Mouse (Mus musculus) kidney, postnatal 0 days (tissue): ENCODE results near the gene Kcnk18. TPM values are rescaled to one million over a fixed set of nuclear protein-coding genes. Genes with fewer than 3 reads are reported as not detected.

Experiments
- ATAC-seq: fragments of 200-750 bp; cut with Nextera tagmentation; replicated peaks from 2 replicates; pipeline ENCODE4 v1.8.0; 2017; ENCODE audit warnings: low read depth, moderate number of reproducible peaks, moderate TSS enrichment, moderate library complexity; ENCODE audit not compliant: low FRiP score
- DNase-seq: peaks from one replicate; pipeline ENCODE4 v3.0.0-alpha.2; 2016; ENCODE audit warnings: low spot score
- H3K27ac ChIP-seq: fragments of 300-500 bp; sonication (generic); 2 replicates; pipeline ENCODE4 v1.5.1; 2014; ENCODE audit warnings: mild to moderate bottlenecking
- H3K27me3 ChIP-seq: fragments of 300-500 bp; sonication (generic); 2 replicates; pipeline ENCODE4 v1.6.1; 2014; ENCODE audit warnings: low read length, mixed read lengths; ENCODE audit not compliant: insufficient read depth
- H3K36me3 ChIP-seq: fragments of 300-500 bp; sonication (generic); 2 replicates; pipeline ENCODE4 v1.6.1; 2014; ENCODE audit warnings: low read length, mixed read lengths; ENCODE audit not compliant: insufficient read depth
- H3K4me1 ChIP-seq: fragments of 300-500 bp; sonication (generic); replicated peaks from 2 replicates; pipeline ENCODE4 v1.6.1; 2014; ENCODE audit warnings: antibody characterized with exemption, low read length, mixed read lengths; ENCODE audit not compliant: insufficient read depth
- H3K4me2 ChIP-seq: fragments of 300-500 bp; sonication (generic); 2 replicates; pipeline ENCODE4 v1.6.1; 2014; ENCODE audit warnings: mild to moderate bottlenecking, low read length, moderate library complexity, mixed read lengths
- H3K4me3 ChIP-seq: fragments of 300-500 bp; sonication (generic); replicated peaks from 2 replicates; pipeline ENCODE4 v1.5.1; 2014; ENCODE audit warnings: low read depth, low read length
- H3K9ac ChIP-seq: fragments of 300-500 bp; sonication (generic); 2 replicates; pipeline ENCODE4 v1.6.1; 2014; ENCODE audit warnings: low read depth, low read length
- H3K9me3 ChIP-seq: fragments of 300-500 bp; sonication (generic); replicated peaks from 2 replicates; pipeline ENCODE4 v1.6.1; 2016; ENCODE audit warnings: low read length, inconsistent platforms, mixed read lengths
- CTCF ChIP-seq: IDR thresholded peaks from 2 replicates; pipeline ENCODE4 v1.5.1; 2016; ENCODE audit warnings: antibody characterized with exemption, low read depth, mild to moderate bottlenecking, moderate library complexity
- whole genome bisulfite sequencing: fragments of 180-500 bp; shearing (Covaris S2); extraction: QIAGEN DNeasy Blood & Tissue Kit; methylation state at CpG from one replicate; pipeline ENCODE4 v1.1.7; 2014; 5-methylcytosine and 5-hydroxymethylcytosine counted together
- polyA plus RNA-seq: library from polyadenylated mRNA; unstranded; fragments of >200 nt; fragmentation: Nextera tagmentation; extraction: Ambion mirVana; gene quantifications from 2 replicates; pipeline ENCODE4 v1.2.1, GENCODE M21; 2015

The Kcnk18 gene
- polyA plus RNA-seq, 1 experiment from 2014 or later = not detected

DNA sequence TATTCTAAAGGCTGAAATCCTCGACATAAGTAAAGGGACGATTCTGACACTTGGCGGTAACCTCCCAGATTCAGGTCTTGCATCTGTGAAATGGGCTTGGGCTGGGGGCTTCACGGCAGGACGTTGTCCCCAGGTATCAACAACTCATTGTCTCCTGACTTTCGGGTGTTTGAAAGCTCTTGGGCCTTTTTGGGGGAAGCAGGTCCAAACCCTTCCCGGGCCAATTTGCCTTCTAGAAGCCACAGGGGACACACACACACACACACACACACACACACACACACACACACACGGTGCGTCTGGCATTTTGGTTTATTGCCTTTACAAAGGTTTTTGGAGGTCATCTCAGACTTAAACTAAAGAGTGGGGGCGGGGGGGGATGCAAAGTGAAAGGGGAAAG is 25.6 kb upstream of the Kcnk18 start:
- H3K9ac ChIP-seq = no peak overlapping the region

DNA sequence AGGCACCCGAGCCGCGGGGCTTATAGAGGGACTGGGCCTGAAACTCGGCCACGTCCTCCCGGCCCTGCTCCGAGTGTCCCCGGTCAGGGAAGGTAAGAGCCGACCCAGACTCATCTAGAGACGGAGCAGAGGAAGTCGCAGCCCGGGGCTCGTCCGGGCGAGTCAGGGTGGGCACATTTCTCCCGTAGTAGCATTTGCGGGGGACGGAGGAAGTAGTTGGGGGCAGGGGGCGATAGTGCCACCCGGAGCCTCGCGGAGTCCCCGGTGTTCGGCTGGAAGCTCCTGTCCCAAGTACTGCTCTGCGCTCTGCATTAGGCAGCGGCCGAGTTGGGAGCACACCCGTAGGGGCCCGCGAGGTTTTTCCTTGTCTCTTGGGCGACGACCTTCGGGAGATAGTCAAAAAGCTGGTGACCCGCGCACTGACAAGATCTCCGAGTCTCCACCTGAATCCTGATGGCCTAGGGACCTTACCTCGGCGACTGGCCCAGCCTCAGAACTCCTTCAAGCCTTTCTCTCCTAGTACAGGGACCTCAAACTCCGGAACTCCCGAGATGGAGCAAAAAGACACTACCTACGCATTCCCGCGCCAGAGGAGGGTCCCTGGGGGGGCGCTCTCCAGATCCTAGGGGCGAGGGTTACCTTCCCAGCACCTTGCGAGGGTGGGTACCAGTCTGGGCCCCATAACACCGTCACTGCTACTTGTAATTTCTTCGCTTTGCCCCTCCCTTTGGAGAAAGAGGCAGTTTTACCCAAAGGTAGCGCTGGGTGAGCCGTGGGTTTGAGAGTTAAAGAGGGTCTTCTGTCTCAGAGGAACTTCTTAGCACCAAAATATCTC is 24.8 kb upstream of the Kcnk18 start:
- Histone ChIP-seq H3K36me3 (no peaks in the 10 kb centered on the region), H3K27me3 (peaks cover 66% of the 10 kb centered on the region), H3K9me3 (no peaks in the 10 kb centered on the region), H3K4me1 (no peaks in the 10 kb centered on the region), H3K4me2 (peak overlapping the region; percentile 23), H3K9ac (no peak overlapping the region), H3K27ac (no peak overlapping the region), H3K4me3 (peak overlapping the region; percentile 4; the same call in 1 of the 2 replicates)
- ATAC-seq (no peak), DNase-seq (no peak)
- 2% methylated on average over 47 of the region's 50 CpGs for WGBS
- TF ChIP-seq CTCF = no peak

More for the DNA sequence above, 25.6 kb upstream of the Kcnk18 start:
- no peak for ATAC-seq
- Histone ChIP-seq H3K4me3 (peak overlapping the region; percentile 4), H3K27me3 (peaks cover 72% of the 10 kb centered on the region), H3K27ac (no peak overlapping the region), H3K4me1 (no peaks in the 10 kb centered on the region), H3K9me3 (no peaks in the 10 kb centered on the region), H3K36me3 (no peaks in the 10 kb centered on the region), H3K4me2 (peak overlapping the region; percentile 23; the same call in 1 of the 2 replicates)
- 1% methylated on average over 10 of the region's 10 CpGs for WGBS
- no peak for TF ChIP-seq CTCF
- DNase-seq = no peak

DNA sequence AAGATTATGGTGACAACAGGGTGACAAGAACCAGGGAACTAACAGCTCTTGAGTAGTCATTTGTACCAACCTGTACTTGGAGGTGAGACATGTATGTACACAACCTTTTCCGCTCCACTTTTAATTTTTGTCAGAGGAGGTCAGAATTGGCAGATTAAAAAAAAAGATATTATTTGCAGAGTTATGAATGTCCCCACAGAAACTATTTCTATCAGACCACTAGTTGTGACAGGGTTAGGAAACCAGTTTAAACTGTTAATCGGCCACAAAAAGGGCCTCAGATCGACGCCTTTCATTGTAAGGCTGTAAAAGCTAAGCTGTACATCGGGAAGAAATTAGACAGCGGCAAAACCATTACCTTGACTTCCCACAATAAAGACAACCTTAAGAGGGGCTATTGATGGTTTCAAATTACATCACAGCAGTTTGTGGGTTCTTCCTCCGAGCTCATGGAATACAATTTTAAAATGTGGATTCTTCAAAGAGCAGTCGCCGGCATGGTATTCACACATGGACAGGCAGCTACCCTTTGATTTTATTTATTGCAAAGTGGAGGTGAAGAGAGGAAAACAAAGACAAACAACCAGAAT is 23.7 kb upstream of the Kcnk18 start:
- H3K9me3 ChIP-seq = no peaks in the 10 kb centered on the region
- ATAC-seq (no peak), DNase-seq (no peak)
- H3K4me2 ChIP-seq = no peak overlapping the region
- no peak overlapping the region for H3K27ac ChIP-seq
- WGBS = 7% methylated on average over 9 of the region's 9 CpGs
- H3K36me3 ChIP-seq = no peaks in the 10 kb centered on the region
- H3K4me1 ChIP-seq = no peaks in the 10 kb centered on the region
- no peak overlapping the region for H3K9ac ChIP-seq
- no peak overlapping the region for H3K4me3 ChIP-seq
- peaks cover 59% of the 10 kb centered on the region for H3K27me3 ChIP-seq
- no peak for TF ChIP-seq CTCF

DNA sequence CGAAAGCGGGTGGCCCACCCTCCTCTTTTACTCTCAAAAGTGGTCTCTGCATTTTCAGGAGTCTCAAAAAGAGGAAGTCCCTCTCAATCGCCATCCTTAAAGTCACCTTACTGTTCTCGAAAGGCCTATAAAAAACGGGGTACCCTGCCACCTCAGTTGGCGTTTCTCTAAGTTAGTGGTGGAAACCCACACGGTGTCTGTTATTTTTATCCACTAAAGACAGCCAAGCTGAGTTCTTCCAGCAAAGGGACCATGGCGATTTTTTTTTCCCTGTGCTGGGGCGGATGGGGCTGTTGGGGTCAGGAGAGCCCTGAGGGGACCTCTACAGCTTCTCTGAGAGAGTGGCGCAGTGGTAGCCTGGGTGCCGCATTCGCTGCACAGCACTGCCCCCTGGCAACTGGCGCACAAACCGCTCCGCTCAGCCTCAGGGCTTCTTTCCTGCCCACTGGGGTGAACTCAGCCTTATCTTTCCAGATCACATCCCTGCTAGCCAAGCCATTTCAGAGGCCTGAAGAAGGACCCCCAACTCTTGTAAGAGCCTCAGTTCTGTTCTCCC is 22.8 kb upstream of the Kcnk18 start:
- no peak overlapping the region for H3K4me2 ChIP-seq
- no peaks in the 10 kb centered on the region for H3K4me1 ChIP-seq
- DNase-seq = peak; percentile 66
- H3K27me3 ChIP-seq = peaks cover 51% of the 10 kb centered on the region
- H3K9me3 ChIP-seq = no peaks in the 10 kb centered on the region
- H3K27ac ChIP-seq = no peak overlapping the region
- no peak overlapping the region for H3K4me3 ChIP-seq
- H3K36me3 ChIP-seq = no peaks in the 10 kb centered on the region
- no peak for ATAC-seq
- H3K9ac ChIP-seq = no peak overlapping the region
- 2% methylated on average over 15 of the region's 15 CpGs for WGBS
- peak; percentile 73 for TF ChIP-seq CTCF

DNA sequence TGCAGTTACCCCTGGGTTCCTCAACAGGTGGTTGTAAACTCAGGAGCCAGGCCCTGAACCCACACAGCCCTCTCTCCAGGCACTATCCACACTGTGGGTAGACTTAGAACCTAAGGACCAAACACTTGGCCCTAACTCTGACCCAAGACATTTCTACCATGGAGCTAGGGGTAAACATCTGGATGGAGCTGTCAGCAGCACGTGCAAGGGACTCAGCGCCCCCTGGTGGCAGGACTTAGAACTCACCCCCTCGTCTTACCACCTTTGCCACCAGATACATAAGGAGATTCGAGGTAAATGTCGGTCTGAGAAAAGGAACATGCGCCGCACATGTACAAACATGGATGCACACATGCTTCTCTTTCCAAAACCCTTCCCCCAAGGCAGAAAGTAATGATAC is 20.9 kb upstream of the Kcnk18 start:
- no peak for ATAC-seq
- H3K9me3 ChIP-seq = no peaks in the 10 kb centered on the region
- peak; percentile 86 for TF ChIP-seq CTCF
- H3K4me3 ChIP-seq = no peak overlapping the region
- H3K4me1 ChIP-seq = no peaks in the 10 kb centered on the region
- H3K36me3 ChIP-seq = no peaks in the 10 kb centered on the region
- peak; percentile 56 for DNase-seq
- H3K4me2 ChIP-seq = no peak overlapping the region
- no peak overlapping the region for H3K9ac ChIP-seq
- WGBS = 37% methylated on average over 7 of the region's 7 CpGs
- H3K27me3 ChIP-seq = peaks cover 34% of the 10 kb centered on the region
- no peak overlapping the region for H3K27ac ChIP-seq

DNA sequence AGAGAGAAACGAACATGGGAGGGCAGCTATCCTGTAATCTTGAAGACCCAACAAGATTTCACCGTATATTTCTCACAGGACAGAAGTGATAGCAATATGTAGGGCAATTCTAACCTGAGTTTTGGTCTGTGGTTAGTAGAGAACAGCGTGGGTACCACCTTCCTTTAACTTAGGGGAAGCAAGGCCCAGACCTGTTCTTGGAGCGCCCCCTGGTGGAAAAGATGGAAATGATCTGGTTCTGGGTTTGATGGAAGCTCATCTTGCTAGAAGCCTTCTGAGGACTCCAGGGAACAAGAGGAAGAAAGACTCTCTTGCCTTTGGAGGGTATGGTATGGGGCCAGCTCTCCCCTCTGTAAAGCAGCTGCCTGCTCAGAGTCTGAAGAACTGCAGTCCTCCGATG is 10.5 kb upstream of the Kcnk18 start:
- Histone ChIP-seq H3K4me3 (no peak overlapping the region), H3K36me3 (no peaks in the 10 kb centered on the region), H3K4me2 (no peak overlapping the region), H3K9me3 (no peaks in the 10 kb centered on the region), H3K4me1 (no peaks in the 10 kb centered on the region), H3K9ac (no peak overlapping the region), H3K27ac (no peak overlapping the region), H3K27me3 (peaks cover 4% of the 10 kb centered on the region; the same call in 1 of the 2 replicates)
- 35% methylated on average over 5 of the region's 5 CpGs for WGBS
- DNase-seq (peak; percentile 85), ATAC-seq (no peak)
- TF ChIP-seq CTCF = peak; percentile 91
